Mouse (Mus musculus) spleen, adult 2 months (tissue): ENCODE measurements around the gene Ccne1.

Source experiments
- CTCF ChIP-seq: fragments of 200-500 bp; IDR thresholded peaks from 2 replicates; pipeline ENCODE4 v1.5.1; 2011; ENCODE audit warnings: mild to moderate bottlenecking, inconsistent platforms; ENCODE audit not compliant: insufficient read depth, insufficient read length, insufficient replicate concordance; ENCODE audit errors: extremely low read depth
- POLR2A ChIP-seq: fragments of 200-500 bp; IDR thresholded peaks from 2 replicates; pipeline ENCODE4 v1.6.1; 2011; ENCODE audit warnings: low read depth, low read length, inconsistent platforms

- TF ChIP-seq CTCF (no peak), POLR2A (no peak)
These were observed 17.2 kb downstream of the Ccne1 start for GRCm38 (mm10) chr7:38089930-38090675.
